Comparison of ENCODE assay signal across 27 mouse cellular contexts in genomic region chr13:115143575-115143974, GRCm38 (mm10). TPM values are rescaled to one million over a fixed set of nuclear protein-coding genes. Genes with fewer than 3 reads are reported as not detected.
DNase-seq lines count a peak whose midpoint lies in the region; ATAC-seq and TF ChIP-seq lines count a peak whose summit lies in the region.
"Had no signal": no experiment of that assay in that cellular context is flagged by ENCODE, and none has a peak within 500 bp of the region (broad histone marks: within the 10 kb centered on the region; RNA-seq: fewer than 3 reads in every experiment).

No protein-coding gene starts in this region.

- 75% methylated on average over 2 of the region's 2 CpGs for WGBS in kidney, postnatal 0 days

- H3K4me3 ChIP-seq in kidney, postnatal 0 days (replicated peaks; ENCODE audit: low read depth, low read length): no peak overlapping the region
- H3K4me3 ChIP-seq: embryonic facial prominence, embryonic 10.5 days; embryonic facial prominence, embryonic 13.5 days; erythroblast, embryonic 14.5 days; forebrain, embryonic 12.5 days; forebrain, embryonic 15.5 days; heart, embryonic 10.5 days; heart, embryonic 13.5 days; hindbrain, embryonic 12.5 days; hindbrain, embryonic 15.5 days had no signal

- peak; percentile 14 for DNase-seq in kidney, adult 11 months
- DNase-seq in kidney, postnatal 4 days: no peak
- peak; percentile 77 for DNase-seq in kidney, adult 9 months
- DNase-seq in kidney, postnatal 10 days: no peak
- peak; percentile 30 for DNase-seq in kidney, postnatal 0 days (ENCODE audit: low spot score)
- no peak for DNase-seq in cerebellum, adult 9-11 months
- no peak for DNase-seq in gastrocnemius, postnatal 36 days
- DNase-seq: adrenal gland, adult 2 months; adrenal gland, postnatal 14 days; B cell, adult 2 months; cerebellum, adult 11 months; cerebellum, adult 2 months; cerebellum, postnatal 10 days; cerebellum, postnatal 36 days; embryo, embryonic 11 days; gastrocnemius, postnatal 10 days had no signal

- H3K4me2 ChIP-seq in kidney, postnatal 0 days (ENCODE audit: low read length): no peak overlapping the region
- H3K4me2 ChIP-seq: embryonic facial prominence, embryonic 13.5 days; forebrain, embryonic 12.5 days; forebrain, embryonic 15.5 days; heart, embryonic 13.5 days; hindbrain, embryonic 12.5 days; hindbrain, embryonic 15.5 days had no signal

- H3K9me3 ChIP-seq in kidney, postnatal 0 days (replicated peaks; ENCODE audit: low read length): no peaks in the 10 kb centered on the region
- H3K9me3 ChIP-seq: embryonic facial prominence, embryonic 10.5 days; embryonic facial prominence, embryonic 13.5 days; forebrain, embryonic 12.5 days; forebrain, embryonic 15.5 days; G1E; heart, embryonic 10.5 days; heart, embryonic 13.5 days; hindbrain, embryonic 12.5 days; hindbrain, embryonic 15.5 days had no signal

- H3K27ac ChIP-seq in kidney, postnatal 0 days: no peak overlapping the region
- H3K27ac ChIP-seq: embryonic facial prominence, embryonic 10.5 days; embryonic facial prominence, embryonic 13.5 days; forebrain, embryonic 12.5 days; forebrain, embryonic 15.5 days; heart, embryonic 10.5 days; heart, embryonic 13.5 days; hindbrain, embryonic 12.5 days; hindbrain, embryonic 15.5 days had no signal

- H3K27me3 ChIP-seq in kidney, postnatal 0 days (ENCODE audit: insufficient read depth, low read length): no peaks in the 10 kb centered on the region
- H3K27me3 ChIP-seq: CH12.LX; embryonic facial prominence, embryonic 13.5 days; forebrain, embryonic 12.5 days; forebrain, embryonic 15.5 days; heart, embryonic 13.5 days; hindbrain, embryonic 12.5 days; hindbrain, embryonic 15.5 days had no signal

- no peaks in the 10 kb centered on the region for H3K4me1 ChIP-seq in kidney, postnatal 0 days (replicated peaks; ENCODE audit: insufficient read depth, low read length)
- H3K4me1 ChIP-seq: embryonic facial prominence, embryonic 10.5 days; embryonic facial prominence, embryonic 13.5 days; forebrain, embryonic 12.5 days; forebrain, embryonic 15.5 days; heart, embryonic 10.5 days; heart, embryonic 13.5 days; hindbrain, embryonic 12.5 days; hindbrain, embryonic 15.5 days had no signal

- TF ChIP-seq CTCF in kidney, postnatal 0 days (IDR thresholded peaks at IDR 0.05; ENCODE audit: low read depth): no peak

- no peak; the same call in 1 of the 2 replicates for ATAC-seq in kidney, postnatal 0 days (replicated peaks; ENCODE audit: low FRiP score, low read depth)
- ATAC-seq: forebrain, embryonic 15.5 days had no signal

- intact Hi-C loops in gastrocnemius, postnatal 36 days (cut with DNase I): no loop called here

- H3K36me3 ChIP-seq in kidney, postnatal 0 days (ENCODE audit: insufficient read depth, low read length): no peaks in the 10 kb centered on the region
- H3K36me3 ChIP-seq: embryonic facial prominence, embryonic 10.5 days; embryonic facial prominence, embryonic 13.5 days; forebrain, embryonic 12.5 days; forebrain, embryonic 15.5 days; G1E; heart, embryonic 10.5 days; heart, embryonic 13.5 days; hindbrain, embryonic 12.5 days; hindbrain, embryonic 15.5 days had no signal

- H3K9ac ChIP-seq in kidney, postnatal 0 days (ENCODE audit: low read depth, low read length): no peak overlapping the region
- H3K9ac ChIP-seq: embryonic facial prominence, embryonic 13.5 days; forebrain, embryonic 12.5 days; forebrain, embryonic 15.5 days; heart, embryonic 13.5 days; hindbrain, embryonic 12.5 days; hindbrain, embryonic 15.5 days had no signal

RNA-seq across cellular contexts. Expression of gene Itga1, which starts 41.8 kb away (rescaled TPM):
- 27.1 and 29.4 TPM in 2 replicates for polyA plus RNA-seq in kidney, postnatal 0 days (2015; fragmentation: Nextera tagmentation; extraction: Ambion mirVana)
- total RNA-seq in gastrocnemius, postnatal 36 days (2021): 1 to 10 TPM; 8.8 to 9.3 TPM
- polyA plus RNA-seq: erythroblast, embryonic 14.5 days; G1E had no signal

RNA-seq across cellular contexts. Expression of gene Gm49395, which starts 41.9 kb away (rescaled TPM):
- 12.1 and 15.3 TPM in 2 replicates for polyA plus RNA-seq in kidney, postnatal 0 days (2015; fragmentation: Nextera tagmentation; extraction: Ambion mirVana)
- 1 to 10 TPM; 1.0 to 3.8 TPM for total RNA-seq in gastrocnemius, postnatal 36 days (2021)
- total RNA-seq: G1E had no signal

RNA-seq across cellular contexts. Expression of gene Pelo, which starts 53.6 kb away (rescaled TPM):
- 8.4 and 9.9 TPM in 2 replicates for polyA plus RNA-seq in kidney, postnatal 0 days (2015; fragmentation: Nextera tagmentation; extraction: Ambion mirVana)
- total RNA-seq in gastrocnemius, postnatal 36 days (2021): 10 to 100 TPM in 1 of 2 experiments, 1 to 10 TPM in 1; 8.2 to 10.3 TPM

Comparison
In these comparisons a context has a peak if more than half of its experiments do, and no peak if none do; other contexts are left out.
1. DNase-seq: peak in kidney, adult 11 months (single experiment), kidney, adult 9 months (single experiment) and kidney, postnatal 0 days (single experiment); none in kidney, postnatal 4 days (0 of 2), kidney, postnatal 10 days (single experiment), cerebellum, adult 9-11 months (single experiment) and gastrocnemius, postnatal 36 days (0 of 2).